Mouse (Mus musculus): Measurements from ENCODE around the gene Atp9a. TPM values are rescaled to one million over a fixed set of nuclear protein-coding genes. Genes with fewer than 3 reads are reported as not detected.

The Atp9a gene
- polyA plus RNA-seq, 1 experiment from 2014 or later: 61.1 TPM

- H3K36me3 ChIP-seq: peaks cover 75% of the 10 kb centered on the region
- H3K9me3 ChIP-seq: no peaks in the 10 kb centered on the region
- H3K4me3 ChIP-seq (replicated peaks): no peak overlapping the region
- ATAC-seq: peak; percentile 53; the same call in 1 of the 2 replicates
- no peaks in the 10 kb centered on the region for H3K27me3 ChIP-seq
- H3K27ac ChIP-seq: no peak overlapping the region
- no peak overlapping the region for H3K4me2 ChIP-seq (replicated peaks)
- 79% methylated on average over 17 of the region's 17 CpGs for WGBS
- no peak overlapping the region for H3K9ac ChIP-seq (replicated peaks)
- H3K4me1 ChIP-seq (replicated peaks): no peaks in the 10 kb centered on the region
These were observed 87.1 kb downstream of the Atp9a start for GRCm38 (mm10) chr2:168654983-168655669.

- Histone ChIP-seq H3K4me2 (replicated peaks) (no peak overlapping the region), H3K27ac (no peak overlapping the region), H3K4me1 (replicated peaks) (no peaks in the 10 kb centered on the region), H3K9me3 (no peaks in the 10 kb centered on the region), H3K36me3 (peaks cover 75% of the 10 kb centered on the region), H3K4me3 (replicated peaks) (no peak overlapping the region), H3K9ac (replicated peaks) (no peak overlapping the region), H3K27me3 (no peaks in the 10 kb centered on the region)
- 76% methylated on average over 9 of the region's 9 CpGs for WGBS
- ATAC-seq: no peak
These were observed 87.7 kb downstream of the Atp9a start for GRCm38 (mm10) chr2:168654482-168654881.

- H3K36me3 ChIP-seq: peaks cover 77% of the 10 kb centered on the region
- H3K9me3 ChIP-seq: no peaks in the 10 kb centered on the region
- H3K27me3 ChIP-seq: no peaks in the 10 kb centered on the region
- no peak overlapping the region for H3K9ac ChIP-seq (replicated peaks)
- no peak overlapping the region for H3K27ac ChIP-seq
- no peaks in the 10 kb centered on the region for H3K4me1 ChIP-seq (replicated peaks)
- H3K4me2 ChIP-seq (replicated peaks): no peak overlapping the region
- ATAC-seq: no peak
- 46% methylated on average over 7 of the region's 7 CpGs for WGBS
- no peak overlapping the region for H3K4me3 ChIP-seq (replicated peaks)
These were observed 90.5 kb downstream of the Atp9a start for GRCm38 (mm10) chr2:168651757-168652156.

- ATAC-seq: no peak
- Histone ChIP-seq H3K4me2 (replicated peaks) (no peak overlapping the region), H3K27me3 (no peaks in the 10 kb centered on the region), H3K4me1 (replicated peaks) (peaks cover 8% of the 10 kb centered on the region), H3K9me3 (no peaks in the 10 kb centered on the region), H3K4me3 (replicated peaks) (no peak overlapping the region), H3K27ac (no peak overlapping the region), H3K36me3 (peaks cover 78% of the 10 kb centered on the region), H3K9ac (replicated peaks) (no peak overlapping the region)
- 82% methylated on average over 8 of the region's 8 CpGs for WGBS
These were observed 94.0 kb downstream of the Atp9a start for GRCm38 (mm10) chr2:168648171-168648570.

DNA sequence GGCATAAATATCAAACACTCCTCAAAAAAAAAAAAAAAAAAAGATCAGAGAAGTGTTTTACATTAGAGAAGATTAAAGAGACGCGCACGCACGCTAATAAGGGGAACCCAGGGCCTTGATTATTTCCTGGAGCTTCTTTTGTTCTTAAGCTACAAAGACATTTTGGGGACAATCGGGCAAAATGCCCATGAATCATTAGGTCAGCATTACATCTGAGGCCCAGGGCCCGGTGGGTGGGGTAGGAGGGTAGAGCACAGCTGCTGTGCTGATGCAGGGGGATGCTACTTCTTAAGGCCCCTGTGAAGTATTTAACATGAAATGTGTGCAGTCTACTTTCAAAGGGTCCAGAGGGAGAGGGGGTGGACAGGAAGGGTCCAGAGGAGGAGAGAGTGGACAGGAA, 97.4 kb downstream of the Atp9a start:
- peaks cover 77% of the 10 kb centered on the region for H3K36me3 ChIP-seq
- no peak for ATAC-seq
- H3K9ac ChIP-seq (replicated peaks): no peak overlapping the region
- H3K4me3 ChIP-seq (replicated peaks): no peak overlapping the region
- H3K4me1 ChIP-seq (replicated peaks): peaks cover 21% of the 10 kb centered on the region
- no peaks in the 10 kb centered on the region for H3K27me3 ChIP-seq
- no peak overlapping the region for H3K4me2 ChIP-seq (replicated peaks)
- no peak overlapping the region for H3K27ac ChIP-seq
- 40% methylated on average over 6 of the region's 6 CpGs for WGBS
- H3K9me3 ChIP-seq: no peaks in the 10 kb centered on the region

GRCm38 (mm10) chr2:168643524-168644177, 98.6 kb downstream of the Atp9a start:
- Histone ChIP-seq H3K27ac (no peak overlapping the region), H3K4me2 (replicated peaks) (no peak overlapping the region), H3K4me1 (replicated peaks) (peaks cover 21% of the 10 kb centered on the region), H3K27me3 (no peaks in the 10 kb centered on the region), H3K4me3 (replicated peaks) (no peak overlapping the region), H3K9ac (replicated peaks) (no peak overlapping the region), H3K36me3 (peaks cover 77% of the 10 kb centered on the region), H3K9me3 (no peaks in the 10 kb centered on the region)
- no peak for ATAC-seq
- WGBS: 84% methylated on average over 20 of the region's 20 CpGs

- H3K27ac ChIP-seq: peak overlapping the region; percentile 82
- H3K36me3 ChIP-seq: peaks cover 77% of the 10 kb centered on the region
- H3K27me3 ChIP-seq: no peaks in the 10 kb centered on the region
- peaks cover 21% of the 10 kb centered on the region for H3K4me1 ChIP-seq (replicated peaks)
- H3K9ac ChIP-seq (replicated peaks): no peak overlapping the region
- no peak overlapping the region for H3K4me3 ChIP-seq (replicated peaks)
- WGBS: 23% methylated on average over 11 of the region's 11 CpGs
- H3K9me3 ChIP-seq: no peaks in the 10 kb centered on the region
- ATAC-seq: peak; percentile 80
- no peak overlapping the region for H3K4me2 ChIP-seq (replicated peaks)
These were observed 100.0 kb downstream of the Atp9a start for GRCm38 (mm10) chr2:168642187-168642586.

GRCm38 (mm10) chr2:168640460-168640859, 101.7 kb downstream of the Atp9a start:
- Histone ChIP-seq H3K4me2 (replicated peaks) (no peak overlapping the region), H3K9ac (replicated peaks) (no peak overlapping the region), H3K9me3 (no peaks in the 10 kb centered on the region), H3K27me3 (no peaks in the 10 kb centered on the region), H3K36me3 (peaks cover 82% of the 10 kb centered on the region), H3K4me3 (replicated peaks) (no peak overlapping the region), H3K4me1 (replicated peaks) (peaks cover 21% of the 10 kb centered on the region), H3K27ac (no peak overlapping the region)
- WGBS: 93% methylated on average over 9 of the region's 9 CpGs
- no peak for ATAC-seq

DNA sequence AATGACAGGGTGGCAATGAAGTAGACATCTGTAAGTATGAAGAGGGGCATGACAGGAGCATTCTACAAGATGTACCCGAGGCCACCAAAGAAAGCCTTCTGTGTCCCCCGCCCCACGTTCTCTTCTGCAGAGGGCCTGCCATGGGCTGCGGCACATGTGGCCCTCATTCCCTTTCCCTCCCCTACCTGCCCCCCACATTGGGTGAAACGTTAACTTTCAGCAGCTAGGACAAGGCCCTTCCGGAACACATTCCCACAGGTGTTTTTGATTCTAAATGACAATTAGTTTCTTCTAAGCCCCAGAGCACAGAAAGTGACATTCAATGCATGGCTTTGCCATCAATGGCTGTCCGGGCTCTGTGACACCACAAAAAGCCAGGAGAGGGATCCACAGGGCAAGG, 107.3 kb downstream of the Atp9a start:
- H3K4me2 ChIP-seq (replicated peaks): no peak overlapping the region
- peaks cover 4% of the 10 kb centered on the region; the same call in 1 of the 2 replicates for H3K4me1 ChIP-seq (replicated peaks)
- no peak overlapping the region for H3K27ac ChIP-seq
- H3K4me3 ChIP-seq (replicated peaks): no peak overlapping the region
- no peak overlapping the region for H3K9ac ChIP-seq (replicated peaks)
- H3K9me3 ChIP-seq: no peaks in the 10 kb centered on the region
- H3K27me3 ChIP-seq: no peaks in the 10 kb centered on the region
- ATAC-seq: no peak
- WGBS: 94% methylated on average over 7 of the region's 7 CpGs
- peaks cover 77% of the 10 kb centered on the region for H3K36me3 ChIP-seq

DNA sequence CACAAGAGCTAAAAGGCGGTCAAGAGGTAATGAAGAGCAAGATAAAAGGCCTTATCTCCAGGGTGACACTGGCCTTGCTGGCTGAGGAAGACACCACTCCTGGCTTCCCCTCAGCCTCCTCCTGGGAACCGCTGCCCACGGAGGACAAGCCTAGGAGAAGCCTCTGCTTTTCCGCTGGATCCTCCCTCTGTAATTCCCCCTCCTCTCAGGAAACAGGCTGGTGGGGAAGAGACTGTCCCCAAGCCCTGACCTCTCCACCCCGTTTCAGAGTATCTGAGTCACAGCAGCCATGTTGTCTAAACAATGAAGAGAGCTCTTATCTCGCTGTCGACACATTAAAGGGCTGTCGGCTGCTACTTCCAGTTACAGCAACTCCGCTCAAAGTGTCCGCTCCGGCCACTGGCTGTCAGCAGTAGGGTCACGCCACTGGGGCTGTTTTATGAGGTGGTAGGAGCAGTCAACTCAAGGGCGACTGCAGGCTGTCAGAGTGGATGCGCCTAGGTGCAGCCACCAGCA, 108.8 kb downstream of the Atp9a start:
- Histone ChIP-seq H3K36me3 (peaks cover 62% of the 10 kb centered on the region), H3K4me2 (replicated peaks) (no peak overlapping the region), H3K9ac (replicated peaks) (no peak overlapping the region), H3K27me3 (no peaks in the 10 kb centered on the region), H3K4me1 (replicated peaks) (peaks cover 7% of the 10 kb centered on the region; the same call in 1 of the 2 replicates), H3K9me3 (no peaks in the 10 kb centered on the region), H3K27ac (no peak overlapping the region), H3K4me3 (replicated peaks) (no peak overlapping the region)
- no peak for ATAC-seq
- WGBS: 66% methylated on average over 14 of the region's 14 CpGs

- Histone ChIP-seq H3K4me1 (replicated peaks) (peaks cover 12% of the 10 kb centered on the region), H3K4me3 (replicated peaks) (no peak overlapping the region), H3K9me3 (no peaks in the 10 kb centered on the region), H3K36me3 (peaks cover 54% of the 10 kb centered on the region), H3K27me3 (no peaks in the 10 kb centered on the region), H3K27ac (no peak overlapping the region), H3K4me2 (replicated peaks) (no peak overlapping the region), H3K9ac (replicated peaks) (no peak overlapping the region)
- 84% methylated on average over 6 of the region's 6 CpGs for WGBS
- no peak for ATAC-seq
These were observed 109.7 kb downstream of the Atp9a start for GRCm38 (mm10) chr2:168632543-168632942.

- Histone ChIP-seq H3K36me3 (peaks cover 17% of the 10 kb centered on the region), H3K27me3 (no peaks in the 10 kb centered on the region), H3K4me3 (replicated peaks) (no peak overlapping the region), H3K27ac (no peak overlapping the region), H3K9me3 (no peaks in the 10 kb centered on the region), H3K4me2 (replicated peaks) (no peak overlapping the region), H3K9ac (replicated peaks) (no peak overlapping the region), H3K4me1 (replicated peaks) (peaks cover 35% of the 10 kb centered on the region)
- ATAC-seq: peak; percentile 57
- 27% methylated on average over 8 of the region's 8 CpGs for WGBS
These were observed 113.4 kb downstream of the Atp9a start for GRCm38 (mm10) chr2:168628787-168629186.
